Comparison of ENCODE assay signal across 8 mouse cellular contexts in genomic region chr10:62725771-62726687, GRCm38 (mm10). TPM values are rescaled to one million over a fixed set of nuclear protein-coding genes. Genes with fewer than 3 reads are reported as not detected.
DNase-seq lines count a peak whose midpoint lies in the region; ATAC-seq and TF ChIP-seq lines count a peak whose summit lies in the region.

Stox1 (minus strand) TSS chr10:62726128.

- H3K4me1 ChIP-seq in ES-Bruce4 (ENCODE audit: control insufficient read depth, insufficient read depth, low read length) = peaks cover 5% of the 10 kb centered on the region
- H3K4me1 ChIP-seq in forebrain, embryonic 15.5 days = peaks cover 6% of the 10 kb centered on the region
- peaks cover 2% of the 10 kb centered on the region; the same call in 1 of the 2 replicates for H3K4me1 ChIP-seq in lung, adult 2 months (ENCODE audit: control insufficient read depth, insufficient read depth, low read length)

- TF ChIP-seq CTCF in ES-Bruce4 (IDR thresholded peaks at IDR 0.05; ENCODE audit: low read depth, low read length) = peak; percentile 45
- no peak for TF ChIP-seq CTCF in lung, adult 2 months (IDR thresholded peaks at IDR 0.05; ENCODE audit: insufficient read depth, low read length)

- peak; percentile 29 for DNase-seq in c-Kit-positive CD71-positive TER-119-negative erythroid progenitor cells, embryonic 14.5 days (ENCODE audit: low read depth)
- DNase-seq in heart, postnatal 4 days = peak; percentile 62
- peak; percentile 41 to 46 for DNase-seq in layer of hippocampus, adult 8-10 months (ENCODE audit: low spot score in 2 of 2)
- DNase-seq in lung, adult 2 months = peak; percentile 38
- peak; percentile 23 for DNase-seq in ovary, adult 18-20 months (ENCODE audit: low spot score)
- DNase-seq in thymus, postnatal 0 days (ENCODE audit: low spot score) = peak; percentile 74

- no peak within 1 kb of the TSS for H3K27ac ChIP-seq in ES-Bruce4 (ENCODE audit: insufficient read depth, low read length)
- H3K27ac ChIP-seq in forebrain, embryonic 15.5 days (replicated peaks) = peak within 1 kb of the TSS; percentile 54

- peak within 1 kb of the TSS; percentile 58 for H3K4me3 ChIP-seq in ES-Bruce4 (ENCODE audit: low read depth, low read length)
- H3K4me3 ChIP-seq in forebrain, embryonic 15.5 days = peak within 1 kb of the TSS; percentile 71
- H3K4me3 ChIP-seq in lung, adult 2 months (replicated peaks; ENCODE audit: extremely low read depth, low read depth, low read length) = peak within 1 kb of the TSS; percentile 61

- ATAC-seq in forebrain, embryonic 15.5 days (replicated peaks) = peak; percentile 94

- no peak for TF ChIP-seq POLR2A in ES-Bruce4 (IDR thresholded peaks at IDR 0.05; ENCODE audit: insufficient read depth, low read length)
- no peak for TF ChIP-seq POLR2A in lung, adult 2 months (IDR thresholded peaks at IDR 0.05; ENCODE audit: borderline replicate concordance, extremely low read depth, low read depth, low read length)

- H3K27me3 ChIP-seq in ES-Bruce4 (ENCODE audit: control insufficient read depth, insufficient read depth, low read length, poor library complexity, severe bottlenecking) = peaks cover 9% of the 10 kb centered on the region; the same call in 1 of the 2 replicates
- no peaks in the 10 kb centered on the region for H3K27me3 ChIP-seq in forebrain, embryonic 15.5 days

- WGBS in forebrain, embryonic 15.5 days = 1% methylated on average over 83 of the region's 85 CpGs
- WGBS in lung, adult 2 months = 3% methylated on average over 77 of the region's 85 CpGs

- H3K36me3 ChIP-seq in ES-Bruce4 (ENCODE audit: control insufficient read depth, insufficient read depth, low read length, poor library complexity, severe bottlenecking) = no peaks in the 10 kb centered on the region
- no peaks in the 10 kb centered on the region for H3K36me3 ChIP-seq in forebrain, embryonic 15.5 days

- peak within 1 kb of the TSS; percentile 65 for H3K9ac ChIP-seq in ES-Bruce4 (ENCODE audit: low read depth, poor library complexity, severe bottlenecking)
- peak within 1 kb of the TSS; percentile 65 for H3K9ac ChIP-seq in forebrain, embryonic 15.5 days (replicated peaks)

- no peaks in the 10 kb centered on the region for H3K9me3 ChIP-seq in ES-Bruce4 (replicated peaks; ENCODE audit: control insufficient read depth, insufficient read depth, low read length, poor library complexity, severe bottlenecking)
- H3K9me3 ChIP-seq in forebrain, embryonic 15.5 days = no peaks in the 10 kb centered on the region

- H3K4me2 ChIP-seq in forebrain, embryonic 15.5 days (replicated peaks) = peak within 1 kb of the TSS; percentile 64

- TF ChIP-seq EP300 in ES-Bruce4 (IDR thresholded peaks at IDR 0.05; ENCODE audit: insufficient read depth, low read depth, low read length) = no peak

RNA-seq across cellular contexts. Expression of gene Stox1, which starts in this region (rescaled TPM):
- 1.1 TPM in 1 of 2 replicates, not detected in the other for polyA plus RNA-seq in ES-Bruce4 (2011; ENCODE audit: insufficient read depth, insufficient read length, low read depth, missing spikeins)
- polyA plus RNA-seq in forebrain, embryonic 15.5 days (2015; fragmentation: Nextera tagmentation; extraction: Ambion mirVana) = 2.3 and 2.5 TPM in 2 replicates
- total RNA-seq in heart, postnatal 4 days (2021) = 1 to 10 TPM in 1 of 2 experiments, under 1 TPM in 1; 0.83 to 1.5 TPM
- 1 to 10 TPM; 2.4 to 3.7 (median 2.5) TPM for total RNA-seq in layer of hippocampus, adult 8-10 months (2022)
- polyA plus RNA-seq in lung, adult 2 months (2012; rRNA removed) = 0.99 and 1.0 TPM in 2 replicates
- 3.6 and 3.7 TPM in 2 replicates for polyA plus RNA-seq in thymus, postnatal 0 days (2015; fragmentation: Nextera tagmentation; extraction: Ambion mirVana)

Comparison
In these comparisons a context has a peak if more than half of its experiments do, and no peak if none do; other contexts are left out.
1. DNase-seq: peak in every context shown above with its lines; median percentile 74 in thymus, postnatal 0 days; 62 in heart, postnatal 4 days; 44 in layer of hippocampus, adult 8-10 months; 38 in lung, adult 2 months; 29 in c-Kit-positive CD71-positive TER-119-negative erythroid progenitor cells, embryonic 14.5 days; 23 in ovary, adult 18-20 months.